Mouse (Mus musculus): Measurements from ENCODE around the gene Elfn1.

DNA sequence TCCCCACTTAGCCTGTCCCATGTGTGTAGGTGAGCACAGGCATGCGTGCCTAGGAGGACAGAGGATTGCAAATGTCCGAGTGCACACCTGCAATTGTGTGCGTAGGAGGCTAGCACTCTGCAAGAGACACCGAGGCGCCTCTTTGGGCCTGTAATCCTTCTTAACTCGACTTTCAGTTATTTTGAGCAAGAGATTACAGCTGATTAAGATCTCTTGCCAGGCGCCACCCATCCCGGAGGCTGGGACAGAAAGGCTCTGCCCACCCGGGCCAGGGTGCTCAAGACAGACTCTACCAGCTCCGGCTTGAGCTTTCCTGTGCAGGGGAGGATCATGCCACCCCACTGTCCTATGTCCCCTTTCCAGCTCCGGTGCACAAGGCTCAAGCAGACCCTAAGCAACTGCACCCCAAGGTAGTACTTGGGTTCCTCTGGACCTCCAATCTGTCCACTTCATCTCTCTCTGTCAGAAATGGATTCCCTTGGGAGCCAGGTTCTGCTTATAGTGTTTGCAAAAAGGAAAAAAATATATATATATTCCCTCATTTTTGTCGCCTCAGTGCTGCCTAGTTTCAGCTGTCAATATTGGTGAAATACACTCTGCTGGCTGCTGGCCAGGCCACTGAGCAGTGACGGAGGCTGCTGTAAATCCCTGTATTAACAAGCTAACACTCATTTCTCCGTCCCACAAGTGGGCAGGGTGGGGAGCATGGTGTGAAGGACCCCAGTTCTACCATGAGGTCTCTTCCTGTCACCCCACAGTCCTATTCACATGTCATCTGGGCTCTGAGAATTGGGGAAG lies 61.6 kb downstream of the Elfn1 start:
- no peak for TF ChIP-seq CTCF (IDR thresholded peaks at IDR 0.05; ENCODE audit: insufficient read depth, low read depth, low read length)
- no peak for TF ChIP-seq POLR2A (IDR thresholded peaks at IDR 0.05; ENCODE audit: insufficient read depth, low read depth, low read length)

Data from olfactory bulb, adult 2 months (tissue).